Mouse (Mus musculus) cerebellum, postnatal 36 days (tissue): ENCODE results near the gene Vasn.
"Not testable (repeated sequence)": the region's sequence is repeated elsewhere in the genome, so short reads cannot be mapped to it uniquely, and the experiment has no call there.

ENCODE experiments used
- DNase-seq, 2 experiments: peaks; one replicate each; pipeline ENCODE4 v3.0.0; 2021 to 2022; ENCODE audit warnings: mixed read lengths in 2 of 2

Gene Vasn

DNA sequence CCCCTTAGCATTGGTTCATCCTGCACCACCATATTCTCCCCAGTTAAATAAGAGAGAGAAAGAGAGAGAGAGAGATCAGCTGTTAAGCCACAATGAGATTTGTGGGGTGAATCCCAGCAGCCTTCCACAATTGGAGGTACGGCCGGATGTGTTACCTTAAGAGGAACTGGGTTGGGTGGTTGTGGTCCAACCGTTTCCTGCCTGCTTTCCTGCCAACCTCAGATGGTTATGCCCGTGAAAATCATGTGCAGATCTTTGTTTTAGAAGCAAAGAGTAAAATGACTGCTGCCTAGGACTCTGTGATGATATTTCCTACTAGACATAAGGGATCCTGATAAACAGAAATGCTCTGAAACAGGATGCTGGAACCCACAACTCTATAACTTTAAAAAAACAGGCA, 34.4 kb downstream of the Vasn start:
- DNase-seq: no peak

DNA sequence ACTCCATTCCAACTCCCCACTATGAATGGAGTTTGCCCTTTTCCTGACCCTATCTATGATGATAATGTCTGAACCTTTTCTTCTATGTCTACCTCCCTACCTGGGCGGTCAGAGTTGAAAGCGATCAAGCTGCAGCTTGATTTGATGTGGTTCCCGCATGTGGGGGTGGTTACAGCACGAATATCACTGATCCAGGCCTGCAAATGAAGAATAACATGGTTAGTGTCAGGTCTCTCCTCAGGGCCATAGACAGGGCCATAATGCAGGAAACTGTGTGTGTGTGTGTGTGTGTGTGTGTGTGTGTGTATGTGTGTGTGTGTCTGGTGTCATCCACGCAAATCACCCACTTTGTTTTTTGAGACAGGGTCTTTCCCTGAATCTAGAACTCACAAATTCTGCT, 37.1 kb downstream of the Vasn start:
- no peak for DNase-seq

DNA sequence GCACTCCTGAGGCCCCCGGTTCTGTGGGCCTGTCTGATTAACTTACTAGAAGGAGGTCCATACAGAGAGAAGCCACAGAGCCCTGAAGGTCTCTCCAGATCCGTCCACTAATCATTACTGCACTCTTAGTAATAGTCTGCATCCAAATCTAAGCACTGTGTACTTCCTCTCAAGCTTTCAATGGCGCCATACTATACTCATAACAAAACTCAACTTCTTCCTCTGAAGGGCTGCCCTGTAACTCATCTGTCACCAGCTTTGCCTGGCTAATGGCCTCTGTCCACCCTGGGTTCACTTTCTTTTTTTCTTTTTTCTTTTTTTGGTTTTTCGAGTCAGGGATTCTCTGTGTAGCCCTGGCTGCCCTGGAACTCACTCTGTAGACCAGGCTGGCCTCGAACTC, 38.3 kb downstream of the Vasn start:
- DNase-seq: no peak

DNA sequence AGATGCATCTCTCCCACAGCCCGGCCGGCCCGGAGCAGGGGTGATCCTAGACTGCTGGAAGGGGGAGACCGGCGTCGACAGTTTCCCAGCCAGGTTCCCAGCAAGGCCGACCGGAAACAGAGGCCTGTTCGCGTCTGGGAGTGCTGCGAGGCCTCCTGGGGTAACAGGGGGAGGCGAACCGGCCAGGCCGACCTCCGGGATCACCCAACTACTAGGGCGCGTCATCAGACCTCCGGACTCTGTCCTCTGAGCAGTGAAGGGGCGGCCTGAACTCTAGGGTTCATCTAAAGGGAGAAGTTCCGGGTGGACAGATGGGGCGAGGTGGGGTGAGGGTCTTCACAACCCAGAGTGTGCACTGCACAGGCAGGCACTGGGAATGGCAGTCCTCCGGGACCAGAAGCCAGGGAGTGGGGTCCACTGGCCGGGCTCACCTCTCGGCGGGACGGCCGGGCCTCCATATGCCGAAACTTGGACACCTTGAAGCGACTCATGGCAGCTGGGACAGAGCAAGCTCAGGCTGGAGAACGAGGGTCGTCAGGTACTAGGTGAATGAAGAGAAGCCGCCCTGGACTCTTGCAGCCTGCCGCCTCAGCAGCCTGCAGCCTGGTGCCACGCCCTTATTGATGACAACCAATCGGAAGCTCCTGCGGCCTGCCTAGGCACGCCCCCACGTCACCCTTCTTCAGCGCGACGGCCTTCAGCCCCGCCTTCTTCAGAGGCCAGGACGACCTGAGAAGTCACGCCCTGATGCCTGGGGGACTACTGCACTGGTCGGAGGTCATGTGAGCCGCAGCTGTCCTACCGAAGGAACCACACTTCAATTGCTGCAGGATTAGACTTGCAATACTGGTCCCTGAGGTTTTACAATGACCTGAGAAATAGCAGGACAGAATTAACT, 39.6 kb downstream of the Vasn start, which contains the start of gene Coro7:
Gene Coro7 (minus strand): TSS at position 657 of the 898 bp plus-strand sequence.
- peak; percentile 87 to 90 for DNase-seq

DNA sequence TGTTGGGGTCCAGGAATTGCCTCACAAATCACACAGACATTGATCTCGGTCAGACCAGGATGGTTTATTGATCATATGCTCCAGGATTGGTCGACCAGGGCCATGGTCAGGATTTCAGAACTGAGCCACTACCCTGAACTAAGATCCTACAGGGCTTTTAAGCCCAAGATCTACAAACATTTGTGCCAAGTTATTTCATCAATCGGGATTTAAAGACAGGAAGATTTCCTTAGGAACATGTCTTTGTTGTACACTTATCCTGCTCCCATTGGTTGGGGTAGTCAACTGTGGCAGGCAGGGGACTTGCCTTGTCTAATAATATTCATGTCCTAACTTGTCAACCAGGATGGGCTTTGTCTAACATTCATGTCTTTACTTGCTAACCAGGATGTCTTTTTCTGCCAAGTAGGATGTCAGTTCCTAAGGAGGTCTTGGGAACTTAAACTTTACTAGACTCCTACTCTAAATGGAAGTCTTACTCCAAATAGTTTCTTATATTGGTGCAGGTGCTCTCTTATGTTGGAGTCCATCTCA, 41.2 kb downstream of the Vasn start:
- DNase-seq: not testable (repeated sequence)

DNA sequence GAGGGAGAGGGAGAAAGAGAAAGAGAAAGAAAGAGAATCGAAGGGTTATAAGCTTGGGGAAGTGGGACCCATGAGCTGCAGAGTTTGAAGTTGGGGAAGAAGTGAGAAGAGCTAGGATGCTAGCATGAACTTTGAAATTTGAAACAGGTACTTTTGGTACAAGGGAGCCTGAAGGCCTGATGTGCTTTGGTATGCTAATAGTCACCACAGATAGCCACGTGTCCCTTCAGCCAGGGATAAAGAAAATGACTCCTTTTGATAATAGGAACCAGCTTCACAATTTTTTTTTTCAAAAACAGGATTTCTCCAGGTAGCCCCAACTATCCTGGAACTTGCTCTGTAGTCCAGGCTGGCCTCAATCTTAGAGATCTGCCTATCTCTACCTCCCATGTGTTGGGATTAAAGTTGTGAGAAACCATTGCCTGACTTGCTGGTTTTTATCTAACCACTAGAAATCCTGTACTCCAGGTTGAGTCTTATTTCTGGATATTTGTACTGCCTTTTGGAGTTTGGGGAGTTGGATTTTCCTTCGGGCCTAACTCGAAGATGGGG, 43.0 kb downstream of the Vasn start:
- DNase-seq: no peak

DNA sequence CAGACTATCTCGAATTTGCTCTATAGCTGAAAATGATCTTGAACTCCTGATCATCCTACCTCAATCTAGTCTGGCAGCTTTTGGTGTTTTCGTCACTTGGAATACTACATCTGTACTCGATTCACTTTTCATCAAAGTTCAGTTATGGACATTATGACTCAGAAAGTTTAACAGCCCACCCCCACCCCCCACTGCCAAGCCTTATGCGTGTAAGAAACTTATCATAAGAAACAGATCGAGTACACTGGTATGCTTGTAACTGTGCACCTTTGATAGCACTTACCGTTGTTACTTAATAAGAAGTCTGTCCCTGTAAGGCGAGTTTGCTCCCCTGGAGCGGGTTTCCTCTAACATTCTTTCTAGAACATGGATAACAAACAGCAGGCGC, 43.4 kb downstream of the Vasn start:
- no peak for DNase-seq

DNA sequence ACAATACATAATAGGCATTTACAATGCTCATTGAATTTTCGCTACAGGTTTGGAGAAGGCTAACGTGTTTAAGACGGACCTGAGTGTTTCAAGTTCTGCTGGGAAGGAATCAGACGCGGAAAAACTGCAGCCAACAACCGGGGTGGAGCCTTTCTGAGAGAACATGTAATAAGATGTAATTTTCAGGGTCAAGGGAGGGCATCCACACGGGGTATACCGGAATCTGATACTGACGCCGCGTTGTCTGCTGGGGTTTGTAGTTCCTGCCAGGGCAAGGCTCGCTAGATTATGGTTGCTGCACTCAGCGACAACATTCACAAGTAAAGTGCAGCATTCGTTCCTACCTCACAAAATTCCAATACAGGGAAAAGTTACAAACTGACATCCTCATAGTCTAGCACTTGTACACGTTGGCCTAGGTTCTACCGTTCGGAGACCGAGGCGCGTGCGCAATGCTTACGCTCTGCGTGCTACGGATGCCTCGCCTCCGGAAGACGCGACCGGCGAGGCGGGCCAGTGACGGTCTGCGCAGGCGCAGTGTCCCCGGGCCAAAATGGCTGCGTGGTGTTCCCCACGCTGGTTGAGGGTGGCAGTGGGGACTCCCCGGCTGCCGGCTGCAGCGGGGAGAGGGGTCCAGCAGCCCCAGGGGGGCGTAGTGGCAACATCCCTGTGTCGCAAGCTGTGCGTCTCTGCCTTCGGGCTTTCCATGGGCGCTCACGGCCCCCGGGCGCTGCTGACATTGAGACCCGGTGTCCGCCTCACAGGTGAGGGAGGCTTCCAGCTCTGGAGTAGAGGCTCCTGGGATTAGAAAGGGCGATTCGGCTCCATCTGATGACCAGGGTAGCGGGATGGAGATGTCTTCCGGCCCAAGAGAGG, 44.1 kb downstream of the Vasn start:
- peak; percentile 98 to 99 for DNase-seq

DNA sequence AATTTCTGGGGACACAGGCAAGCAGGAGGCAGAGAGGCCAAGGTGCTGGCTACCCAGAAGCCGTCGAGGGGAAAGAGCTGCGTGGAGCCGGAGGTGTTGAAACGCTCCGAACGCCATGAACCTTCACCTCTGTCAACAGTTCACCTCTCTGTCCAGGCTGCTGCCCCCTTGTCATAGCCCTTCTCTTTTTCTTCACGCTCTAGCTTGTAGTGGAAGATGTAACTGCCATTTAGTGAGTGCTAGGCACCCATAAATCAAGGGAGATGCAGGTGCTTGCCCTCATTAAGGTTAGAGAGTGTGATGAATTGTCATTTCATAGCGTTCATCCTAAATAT, 44.7 kb downstream of the Vasn start:
- DNase-seq: no peak

DNA sequence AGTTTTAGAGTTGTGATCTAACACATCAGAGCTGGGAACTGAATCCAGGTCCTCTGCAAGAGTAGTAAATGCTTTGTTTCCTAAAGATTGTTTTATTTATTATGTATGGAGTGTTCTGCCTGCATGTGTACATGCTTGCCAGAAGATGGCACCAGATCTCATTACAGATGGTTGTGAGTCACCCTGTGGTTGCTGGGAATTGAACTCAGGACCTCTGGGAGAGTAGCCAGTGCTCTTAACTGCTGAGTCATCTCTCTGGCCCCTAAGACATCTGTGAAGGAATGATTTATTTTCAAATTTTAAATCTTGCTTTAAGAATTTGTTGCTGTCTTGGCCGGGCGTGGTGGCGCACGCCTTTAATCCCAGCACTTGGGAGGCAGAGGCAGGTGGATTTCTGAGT, 49.6 kb downstream of the Vasn start:
- DNase-seq: not testable (repeated sequence)
